Mouse (Mus musculus) stomach, postnatal 0 days (tissue): ENCODE data around the gene Snap91. TPM values are rescaled to one million over a fixed set of nuclear protein-coding genes. Genes with fewer than 3 reads are reported as not detected.

Experiments
- ATAC-seq: fragments of 200-750 bp; cut with Nextera tagmentation; 2 replicates; pipeline ENCODE4 v1.8.0; 2017; ENCODE audit not compliant: low FRiP score, low TSS enrichment
- DNase-seq: peaks from one replicate; pipeline ENCODE4 v3.0.0-alpha.2; 2016; ENCODE audit warnings: low spot score
- H3K27ac ChIP-seq: fragments of 300-500 bp; sonication (generic); replicated peaks from 2 replicates; pipeline ENCODE4 v1.5.1; 2014; ENCODE audit warnings: mild to moderate bottlenecking, control low read depth
- H3K27me3 ChIP-seq: fragments of 300-500 bp; sonication (generic); 2 replicates; pipeline ENCODE4 v1.6.1; 2014; ENCODE audit warnings: low read length; ENCODE audit not compliant: control insufficient read depth, insufficient read depth
- H3K36me3 ChIP-seq: fragments of 300-500 bp; sonication (generic); 2 replicates; pipeline ENCODE4 v1.6.1; 2014; ENCODE audit warnings: low read length, mixed read lengths; ENCODE audit not compliant: control insufficient read depth, insufficient read depth
- H3K4me1 ChIP-seq: fragments of 300-500 bp; sonication (generic); replicated peaks from 2 replicates; pipeline ENCODE4 v1.6.1; 2014; ENCODE audit warnings: antibody characterized with exemption; ENCODE audit not compliant: control insufficient read depth, insufficient read depth
- H3K4me2 ChIP-seq: fragments of 300-500 bp; sonication (generic); replicated peaks from 2 replicates; pipeline ENCODE4 v1.6.1; 2014; ENCODE audit warnings: low read depth, mild to moderate bottlenecking, control low read depth, moderate library complexity
- H3K4me3 ChIP-seq: fragments of 300-500 bp; sonication (generic); 2 replicates; pipeline ENCODE4 v1.5.1; 2014; ENCODE audit warnings: low read depth, low read length, control low read depth
- H3K9ac ChIP-seq: fragments of 300-500 bp; sonication (generic); 2 replicates; pipeline ENCODE4 v1.6.1; 2014; ENCODE audit warnings: mild to moderate bottlenecking, low read length, control low read depth, mixed read lengths
- H3K9me3 ChIP-seq: fragments of 300-500 bp; sonication (generic); 2 replicates; pipeline ENCODE4 v1.6.1; 2016; ENCODE audit warnings: low read length; ENCODE audit not compliant: control insufficient read depth
- CTCF ChIP-seq: IDR thresholded peaks from 2 replicates; pipeline ENCODE4 v1.5.1; 2016; ENCODE audit warnings: antibody characterized with exemption, low read depth, mild to moderate bottlenecking, moderate library complexity
- EP300 ChIP-seq: optimal IDR thresholded peaks from 2 replicates; pipeline ENCODE3; 2016; ENCODE audit warnings: antibody characterized with exemption
- WGBS: fragments of 180-500 bp; shearing (Covaris S2); extraction: QIAGEN DNeasy Blood & Tissue Kit; methylation state at CpG from one replicate; pipeline ENCODE4 v1.1.7; 2014; 5-methylcytosine and 5-hydroxymethylcytosine counted together
- polyA plus RNA-seq: library from polyadenylated mRNA; unstranded; fragments of >200 nt; fragmentation: Nextera tagmentation; extraction: Ambion mirVana; gene quantifications from 2 replicates; pipeline ENCODE4 v1.2.1, GENCODE M21; 2015

The Snap91 gene
- polyA plus RNA-seq, 1 experiment from 2014 or later: 2.4 TPM

- no peak for ATAC-seq
- no peaks in the 10 kb centered on the region for H3K36me3 ChIP-seq
- no peaks in the 10 kb centered on the region for H3K9me3 ChIP-seq
- no peak overlapping the region for H3K9ac ChIP-seq
- H3K4me2 ChIP-seq: no peak overlapping the region
- H3K27ac ChIP-seq: no peak overlapping the region
- H3K4me3 ChIP-seq: no peak overlapping the region
- WGBS: 63% methylated on average over 3 of the region's 3 CpGs
- H3K27me3 ChIP-seq: no peaks in the 10 kb centered on the region
- no peak for DNase-seq
- no peaks in the 10 kb centered on the region for H3K4me1 ChIP-seq
- no peak for TF ChIP-seq EP300
- no peak for TF ChIP-seq CTCF
Observed at GRCm38 (mm10) chr9:86795236-86795635, 85.2 kb downstream of the Snap91 start.

GRCm38 (mm10) chr9:86791927-86792326 lies 88.5 kb downstream of the Snap91 start:
- ATAC-seq (no peak), DNase-seq (no peak)
- H3K9ac ChIP-seq: no peak overlapping the region
- H3K4me3 ChIP-seq: no peak overlapping the region
- H3K4me1 ChIP-seq: no peaks in the 10 kb centered on the region
- H3K9me3 ChIP-seq: no peaks in the 10 kb centered on the region
- WGBS: 66% methylated on average over 7 of the region's 7 CpGs
- no peak for TF ChIP-seq EP300
- no peak for TF ChIP-seq CTCF
- H3K36me3 ChIP-seq: no peaks in the 10 kb centered on the region
- no peak overlapping the region for H3K27ac ChIP-seq
- no peak overlapping the region for H3K4me2 ChIP-seq
- no peaks in the 10 kb centered on the region; the same call in 1 of the 2 replicates for H3K27me3 ChIP-seq

- TF ChIP-seq EP300: no peak
- no peak for TF ChIP-seq CTCF
- no peaks in the 10 kb centered on the region for H3K4me1 ChIP-seq
- WGBS: 55% methylated on average over 6 of the region's 6 CpGs
- H3K36me3 ChIP-seq: no peaks in the 10 kb centered on the region
- no peak overlapping the region for H3K27ac ChIP-seq
- no peaks in the 10 kb centered on the region; the same call in 1 of the 2 replicates for H3K27me3 ChIP-seq
- H3K4me3 ChIP-seq: no peak overlapping the region
- H3K4me2 ChIP-seq: no peak overlapping the region
- no peak overlapping the region for H3K9ac ChIP-seq
- H3K9me3 ChIP-seq: no peaks in the 10 kb centered on the region
- ATAC-seq: no peak
- DNase-seq: no peak
Observed at GRCm38 (mm10) chr9:86789186-86789585, 91.3 kb downstream of the Snap91 start.

GRCm38 (mm10) chr9:86782836-86783235 lies 97.6 kb downstream of the Snap91 start:
- DNase-seq (no peak), ATAC-seq (no peak)
- 84% methylated on average over 2 of the region's 2 CpGs for WGBS
- Histone ChIP-seq H3K9ac (no peak overlapping the region), H3K4me1 (no peaks in the 10 kb centered on the region), H3K27ac (no peak overlapping the region), H3K36me3 (no peaks in the 10 kb centered on the region), H3K4me3 (no peak overlapping the region), H3K4me2 (no peak overlapping the region), H3K9me3 (no peaks in the 10 kb centered on the region), H3K27me3 (no peaks in the 10 kb centered on the region; the same call in 1 of the 2 replicates)
- TF ChIP-seq CTCF (no peak), EP300 (no peak)

GRCm38 (mm10) chr9:86781426-86781825 lies 99.0 kb downstream of the Snap91 start:
- no peak overlapping the region for H3K9ac ChIP-seq
- ATAC-seq (no peak), DNase-seq (no peak)
- H3K4me2 ChIP-seq: no peak overlapping the region
- WGBS: 87% methylated on average over 4 of the region's 4 CpGs
- no peaks in the 10 kb centered on the region for H3K9me3 ChIP-seq
- no peaks in the 10 kb centered on the region; the same call in 1 of the 2 replicates for H3K27me3 ChIP-seq
- no peak overlapping the region for H3K27ac ChIP-seq
- no peaks in the 10 kb centered on the region for H3K4me1 ChIP-seq
- no peak overlapping the region for H3K4me3 ChIP-seq
- no peaks in the 10 kb centered on the region for H3K36me3 ChIP-seq
- TF ChIP-seq EP300: no peak
- TF ChIP-seq CTCF: no peak

DNA sequence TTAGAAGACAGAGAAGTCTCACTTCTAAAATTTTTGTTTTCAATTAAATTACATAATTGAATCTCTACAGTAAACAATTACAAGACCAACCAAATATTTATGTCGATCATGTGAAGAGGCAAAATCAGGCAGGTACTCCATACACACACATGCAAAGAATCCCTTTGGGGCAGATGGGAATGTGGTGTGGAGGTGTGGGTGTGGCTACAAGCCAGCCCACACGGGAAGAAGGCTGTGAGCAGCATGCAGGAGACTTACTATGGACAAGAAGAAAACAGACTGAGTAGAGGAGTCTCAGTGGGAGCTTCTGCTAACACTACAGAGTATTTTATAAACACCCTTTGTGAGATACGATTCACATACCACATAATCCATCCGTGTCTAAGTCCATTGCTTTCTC lies 102.2 kb downstream of the Snap91 start:
- H3K36me3 ChIP-seq: no peaks in the 10 kb centered on the region
- H3K9me3 ChIP-seq: no peaks in the 10 kb centered on the region
- no peaks in the 10 kb centered on the region; the same call in 1 of the 2 replicates for H3K27me3 ChIP-seq
- H3K9ac ChIP-seq: no peak overlapping the region
- TF ChIP-seq CTCF (no peak), EP300 (no peak)
- ATAC-seq (no peak), DNase-seq (no peak)
- H3K27ac ChIP-seq: no peak overlapping the region
- WGBS: 53% methylated on average over 4 of the region's 4 CpGs
- H3K4me3 ChIP-seq: no peak overlapping the region
- no peak overlapping the region for H3K4me2 ChIP-seq
- no peaks in the 10 kb centered on the region for H3K4me1 ChIP-seq
